Mouse (Mus musculus) thymus, postnatal 25 days (tissue): ENCODE results near the gene Nr2e3.
"Not testable (repeated sequence)": the region's sequence is repeated elsewhere in the genome, so short reads cannot be mapped to it uniquely, and the experiment has no call there.

Source experiments
- DNase-seq: peaks from one replicate; pipeline ENCODE4 v3.0.0; 2022

The Nr2e3 gene

DNA sequence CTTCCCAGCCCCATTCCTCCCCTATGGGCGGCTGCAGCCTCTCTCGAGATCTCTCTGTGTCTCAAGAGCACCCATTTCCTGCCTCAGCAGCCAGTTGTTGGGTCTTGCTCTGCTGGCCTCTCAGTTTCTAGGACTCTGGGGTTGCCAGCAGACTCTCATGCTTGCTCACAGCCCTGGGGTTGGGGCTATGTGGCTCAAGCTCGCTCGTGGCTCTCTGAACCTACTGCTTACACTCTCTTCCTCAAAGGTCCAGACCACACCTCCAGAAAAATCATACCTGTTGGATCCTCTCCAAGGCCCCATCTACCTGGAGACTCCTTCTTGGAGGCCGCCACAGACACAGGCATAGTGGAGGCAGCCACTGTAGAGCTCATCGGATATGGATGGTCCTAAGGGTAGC is 10.9 kb downstream of the Nr2e3 start:
- DNase-seq, result no peak

DNA sequence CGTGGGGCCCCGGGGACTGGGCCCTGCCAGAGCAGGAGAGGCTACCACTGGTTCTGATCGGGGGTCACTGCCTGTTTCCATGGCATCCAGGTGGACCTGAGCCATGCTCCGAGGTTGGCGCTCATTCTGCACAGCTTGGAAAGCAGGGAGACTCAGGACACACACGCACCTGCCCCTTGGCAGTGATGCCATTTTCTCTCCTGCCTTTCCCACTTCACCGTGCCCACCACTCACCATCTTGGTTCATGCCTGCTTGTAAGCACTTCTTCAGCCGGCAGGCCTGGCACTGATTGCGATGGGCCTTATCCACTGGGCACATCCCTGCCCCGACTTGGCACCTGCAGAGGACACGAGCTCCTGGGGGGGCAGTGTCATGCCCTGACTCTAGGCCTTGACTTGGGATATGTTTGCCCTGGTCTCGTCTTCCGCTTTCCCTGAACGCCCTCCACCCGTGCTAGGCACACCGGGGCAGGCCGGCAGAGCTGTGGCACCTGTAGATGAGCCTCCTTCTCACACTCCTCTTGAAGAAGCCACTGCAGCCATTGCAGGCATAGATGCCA is 11.7 kb downstream of the Nr2e3 start:
- no peak for DNase-seq

DNA sequence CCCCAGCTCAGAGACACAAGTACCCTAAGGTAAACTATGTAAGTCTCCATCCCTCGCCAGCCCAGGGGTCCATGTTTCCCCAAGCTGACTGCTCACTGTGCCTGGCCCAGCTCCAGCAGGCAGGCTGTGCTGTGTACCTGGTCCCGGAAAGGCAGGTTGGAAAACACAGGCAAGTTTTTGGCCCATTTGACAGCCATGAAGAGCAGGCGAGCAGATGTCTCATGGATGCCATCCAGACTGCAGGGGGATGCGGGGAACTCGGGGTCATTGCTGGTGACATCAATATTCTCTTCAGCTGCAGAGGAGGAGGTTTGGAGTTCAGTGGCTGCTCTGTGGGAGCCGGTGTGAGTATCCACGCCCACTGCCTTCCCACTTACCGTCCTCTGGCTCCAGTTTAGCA is 12.2 kb downstream of the Nr2e3 start:
- no peak for DNase-seq

DNA sequence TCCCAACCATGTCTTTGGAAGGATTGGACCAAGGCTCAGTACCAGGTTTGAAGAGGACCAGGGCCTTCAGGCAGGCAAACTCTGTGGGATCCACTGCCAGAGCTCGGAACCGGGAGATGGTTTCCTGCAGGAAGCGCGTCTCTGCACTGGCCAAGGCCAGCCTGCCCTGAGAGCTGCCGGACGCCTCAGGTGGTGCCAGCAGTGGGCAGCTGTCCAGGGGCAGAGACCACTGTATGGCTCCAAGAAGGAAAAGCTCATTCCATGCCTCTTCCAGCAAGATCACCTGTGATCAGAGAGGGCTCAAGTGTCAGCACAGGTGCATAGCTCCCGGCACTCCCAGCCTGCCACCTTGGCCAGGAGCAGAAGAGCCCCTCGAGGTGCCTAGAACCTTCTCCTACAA is 13.2 kb downstream of the Nr2e3 start:
- DNase-seq, result no peak

DNA sequence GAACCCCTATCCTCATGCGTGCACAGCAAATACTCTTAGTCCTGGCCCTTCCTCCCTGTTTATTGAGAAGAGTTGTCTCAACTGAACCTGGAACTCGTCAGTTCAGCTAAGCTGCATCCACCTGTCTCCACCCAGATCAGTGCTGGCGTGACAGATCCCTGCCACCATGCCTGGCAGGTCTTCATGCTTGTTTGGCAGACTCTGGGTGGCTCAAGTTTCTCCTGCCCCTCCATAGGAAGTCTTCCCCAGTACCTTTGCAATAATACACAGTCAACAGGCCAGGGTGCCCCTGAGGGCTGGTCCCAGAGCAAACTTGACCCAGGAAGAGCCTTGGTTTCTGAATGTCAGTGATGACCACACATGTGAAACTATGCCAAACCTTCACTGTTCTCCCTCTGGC is 15.2 kb downstream of the Nr2e3 start:
- DNase-seq, result no peak

DNA sequence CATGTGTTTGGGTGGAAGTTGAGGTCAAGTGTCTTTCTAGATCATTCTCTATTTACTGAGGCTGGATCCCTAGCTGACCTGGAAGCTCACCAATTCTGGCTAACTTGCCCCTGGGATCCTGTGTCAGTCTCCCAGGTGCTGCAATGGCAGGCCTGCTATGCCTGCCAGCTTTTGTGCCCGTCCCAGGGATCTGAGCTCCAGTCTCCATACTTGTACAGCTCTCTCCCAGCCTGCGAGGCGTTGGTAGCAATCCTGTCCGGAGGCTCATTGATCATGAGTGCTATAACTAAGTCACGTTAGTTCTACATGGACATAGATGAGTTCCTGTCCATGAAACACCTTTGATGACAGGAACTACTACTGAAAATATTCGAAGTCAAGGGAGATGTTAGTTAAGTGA is 16.6 kb downstream of the Nr2e3 start:
- no peak for DNase-seq

DNA sequence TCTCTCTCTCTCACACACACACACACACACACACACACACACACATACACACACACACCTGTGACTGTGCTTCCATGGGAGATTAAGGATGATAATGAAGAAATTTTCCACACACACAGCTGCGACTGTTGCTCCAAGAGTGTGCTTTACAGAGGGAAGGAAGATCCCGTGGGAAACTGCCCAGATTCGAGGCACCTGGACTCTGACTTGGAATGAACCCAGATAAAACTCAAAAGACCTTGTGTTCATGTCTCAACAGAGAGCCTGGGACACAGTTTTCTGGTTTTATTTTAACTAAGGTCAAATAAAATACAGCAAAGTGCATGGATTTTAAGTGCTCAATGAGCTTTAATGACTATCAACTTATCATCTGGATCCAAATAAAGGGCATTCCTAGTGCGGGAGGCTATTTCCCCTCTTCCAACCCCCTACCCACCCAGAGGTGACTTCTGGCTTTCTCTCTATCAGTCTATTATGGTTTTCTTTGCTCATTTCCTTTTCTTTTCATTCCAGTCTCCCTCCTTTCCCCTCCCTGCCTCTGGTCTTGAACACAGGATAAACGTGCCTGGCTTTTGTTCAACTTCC is 17.9 kb downstream of the Nr2e3 start:
- no peak for DNase-seq

DNA sequence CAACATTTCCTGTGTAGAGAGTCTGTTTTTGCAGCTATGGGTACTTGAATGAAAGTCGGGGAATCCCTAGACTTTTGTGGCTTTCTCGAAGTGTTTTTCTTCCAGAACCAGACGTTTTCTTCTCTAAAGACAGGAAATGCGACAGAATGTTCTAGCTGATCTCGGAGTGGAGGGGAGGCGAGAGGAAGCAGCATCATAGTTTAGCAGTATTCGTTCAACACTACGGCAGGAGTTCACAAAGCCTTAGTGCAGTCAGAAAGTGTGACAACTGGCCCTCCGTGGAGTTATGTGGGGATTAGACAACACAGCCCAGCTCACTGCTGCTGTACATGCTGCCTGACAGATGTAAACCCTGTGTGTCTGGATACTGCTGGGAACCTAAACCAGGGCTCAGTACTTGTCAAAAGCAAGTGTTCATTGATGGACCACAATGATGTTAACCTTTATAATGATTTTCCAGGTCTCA is 18.5 kb downstream of the Nr2e3 start:
- peak; percentile 51 for DNase-seq

DNA sequence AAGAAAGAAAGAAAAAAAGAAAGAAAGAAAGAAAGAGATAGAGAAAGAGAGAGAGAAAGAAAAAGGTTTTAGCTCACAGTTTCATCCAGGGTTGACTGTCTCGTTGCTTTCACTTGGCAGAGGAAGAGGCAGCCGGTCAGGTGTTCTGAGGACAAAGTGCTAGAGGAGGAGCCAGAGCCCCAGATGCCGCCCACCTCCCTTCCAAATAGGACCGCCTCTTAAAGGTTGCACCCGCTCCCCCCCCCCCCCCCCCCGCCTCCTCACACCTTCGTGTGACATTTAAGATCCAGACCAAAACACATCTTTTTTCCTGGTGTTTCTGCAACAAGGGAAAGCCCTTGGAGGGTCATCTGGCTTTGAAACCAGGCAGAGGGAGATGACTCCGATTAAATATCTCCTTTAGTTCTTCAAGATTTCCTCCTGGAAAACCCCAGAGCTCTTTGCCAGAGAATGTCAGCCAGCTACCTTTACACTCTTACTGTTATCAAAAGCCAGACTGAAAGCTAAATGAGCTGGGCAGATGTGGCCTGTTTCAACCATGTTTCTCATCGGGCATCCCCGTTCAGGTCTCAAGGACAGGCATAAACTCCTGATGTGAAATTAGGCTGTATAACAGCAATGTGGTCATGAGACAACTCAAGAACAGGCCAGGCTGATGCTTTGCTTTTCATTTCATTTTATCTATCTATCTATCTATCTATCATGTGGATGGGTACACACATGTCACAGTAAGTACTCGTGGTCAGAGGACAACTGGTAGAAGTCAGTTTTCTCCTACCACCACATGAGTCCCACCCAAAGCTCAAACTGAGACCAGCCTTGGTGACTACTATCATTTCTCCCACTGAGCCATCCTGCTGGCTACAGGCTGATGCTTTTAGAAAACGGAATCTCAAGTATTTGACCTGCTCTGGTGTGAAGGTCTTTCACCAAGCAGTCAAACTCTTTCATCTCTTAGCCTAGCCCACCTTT is 19.3 kb downstream of the Nr2e3 start:
- no peak for DNase-seq

DNA sequence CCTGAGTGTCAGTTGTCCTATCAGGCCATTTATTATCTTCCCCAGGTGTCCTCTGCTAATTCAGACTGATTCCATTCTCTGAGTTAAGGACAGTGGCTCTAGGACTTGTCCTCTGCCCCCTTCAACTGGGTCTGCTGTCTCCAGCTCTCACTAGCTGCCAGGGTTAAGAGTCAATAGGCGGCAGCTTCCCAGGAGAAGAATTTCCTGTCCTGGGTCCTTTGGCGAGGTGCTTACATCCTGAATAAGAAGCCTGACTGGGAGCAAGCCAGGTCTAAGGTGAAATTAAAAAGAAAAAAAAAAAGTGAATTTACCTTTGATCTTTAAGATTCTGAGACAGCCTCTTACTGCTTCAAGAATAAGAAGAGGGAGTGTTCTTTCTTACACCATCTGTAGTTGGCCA is 20.8 kb downstream of the Nr2e3 start:
- DNase-seq, result no peak

DNA sequence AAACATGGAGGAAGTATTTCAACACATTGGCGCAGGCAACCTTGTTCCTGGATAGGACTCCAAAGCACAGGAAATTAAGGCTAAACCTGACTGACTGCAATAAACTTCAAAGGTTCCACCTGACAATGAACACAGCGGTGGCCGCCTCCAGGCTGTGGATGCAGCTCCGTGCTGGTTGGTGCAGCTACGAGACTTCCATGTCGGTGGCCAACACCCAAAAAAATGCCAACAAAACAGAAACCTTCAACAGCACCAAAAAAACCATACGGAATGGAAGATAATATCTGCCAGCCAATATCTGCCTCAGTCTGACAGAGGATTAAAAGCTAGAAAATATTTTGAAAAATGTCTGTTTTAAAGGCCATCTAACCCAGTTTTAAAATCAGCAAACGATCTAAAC is 21.9 kb downstream of the Nr2e3 start:
- no peak for DNase-seq

DNA sequence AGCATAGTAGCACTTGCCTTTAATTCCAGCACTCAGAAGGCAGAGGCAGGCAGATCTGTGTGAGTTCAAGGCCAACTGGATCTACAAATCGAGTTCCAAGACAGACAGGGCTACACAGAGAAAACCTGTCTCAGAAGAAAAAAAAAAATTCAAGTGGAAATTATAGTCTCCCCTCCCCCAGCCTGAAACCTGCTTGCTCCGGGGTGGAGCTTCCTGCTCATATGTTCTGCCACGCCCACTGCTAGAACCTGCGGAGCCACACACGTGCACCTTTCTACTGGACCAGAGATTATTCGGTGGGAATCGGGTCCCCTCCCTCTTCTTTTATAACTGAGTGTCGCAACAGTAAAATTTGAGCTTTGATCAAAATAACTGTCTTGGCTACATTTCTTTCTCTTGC is 24.6 kb downstream of the Nr2e3 start:
- not testable (repeated sequence) for DNase-seq

DNA sequence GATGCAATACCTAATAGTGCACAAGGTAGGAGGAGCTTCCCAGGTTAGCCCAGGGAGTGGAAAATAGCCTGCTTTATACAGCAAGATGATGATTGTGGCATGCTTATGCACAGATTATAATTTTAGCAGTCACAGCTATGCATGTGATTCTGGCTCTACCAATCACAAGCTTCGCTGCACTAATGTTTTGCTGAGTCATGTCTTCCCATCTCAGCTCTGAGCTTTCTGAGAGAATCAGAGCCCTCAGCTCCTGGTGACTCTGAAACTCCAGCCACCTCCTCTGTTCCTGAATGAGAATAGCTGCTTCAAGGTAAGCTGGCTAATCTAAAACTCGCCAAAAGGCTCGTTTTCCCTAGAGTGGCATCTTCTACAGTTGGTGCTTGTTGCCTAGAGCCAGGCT is 30.2 kb downstream of the Nr2e3 start:
- DNase-seq, result no peak

DNA sequence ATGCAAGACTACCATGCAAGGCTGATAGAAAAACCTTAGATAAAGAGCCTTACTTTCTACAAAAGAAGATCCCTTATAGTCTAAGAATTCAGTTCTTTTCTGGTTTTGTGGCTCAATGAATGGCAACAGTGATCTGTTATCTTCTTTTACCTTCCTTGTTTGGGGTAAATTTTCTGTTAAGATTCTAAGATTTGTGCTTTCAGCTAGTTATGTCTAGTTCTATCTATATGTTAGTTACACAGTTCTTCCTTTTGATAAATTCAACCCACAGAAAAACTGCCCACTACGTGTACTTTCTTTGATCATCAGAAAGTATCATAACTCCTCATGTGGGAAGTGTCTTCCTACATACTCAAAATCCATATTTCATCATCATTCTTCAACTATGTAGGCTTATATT is 45.7 kb downstream of the Nr2e3 start:
- DNase-seq, result no peak

DNA sequence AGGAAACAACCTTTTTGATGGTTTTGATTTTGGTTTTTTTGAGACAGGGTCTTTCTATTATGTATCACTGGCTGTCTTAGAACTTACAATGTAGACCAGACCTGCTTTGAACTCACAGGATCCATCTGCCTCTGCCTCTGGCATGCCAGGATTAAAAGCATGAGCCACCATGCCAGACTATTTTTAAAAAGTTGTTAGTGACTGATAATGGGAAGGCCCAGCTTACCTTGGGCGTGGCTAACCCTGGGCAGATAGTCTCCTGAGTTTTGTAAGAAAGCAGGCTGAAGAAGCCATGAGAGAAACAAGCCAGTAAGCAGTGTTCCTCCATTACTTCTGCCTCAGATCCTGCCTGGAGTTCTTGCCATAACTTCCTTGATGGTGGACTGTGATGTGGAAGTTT is 57.1 kb downstream of the Nr2e3 start:
- DNase-seq, result no peak
